ENCODE assay signal across 9 mouse cellular contexts in the genomic region with DNA sequence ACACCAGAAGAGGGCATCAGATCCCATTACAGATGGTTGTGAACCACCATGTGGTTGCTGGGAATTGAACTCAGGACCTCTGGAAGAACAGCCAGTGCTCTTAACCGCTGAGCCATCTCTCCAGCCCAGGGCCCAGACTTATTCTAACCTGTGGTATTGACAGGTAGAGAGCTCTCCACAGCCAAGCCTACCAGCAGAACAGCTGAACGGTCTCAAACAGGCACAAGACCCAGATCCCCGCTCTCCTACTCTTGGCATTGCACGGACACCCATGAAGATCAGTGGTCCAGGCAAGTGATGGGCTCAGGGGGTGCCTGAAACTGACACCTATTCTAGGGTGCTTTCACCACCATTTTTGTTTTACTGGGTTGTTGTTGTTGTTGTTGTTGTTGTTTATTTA. TPM values are rescaled to one million over a fixed set of nuclear protein-coding genes. Genes with fewer than 3 reads are reported as not detected.
DNase-seq lines count a peak whose midpoint lies in the region; ATAC-seq lines count a peak whose summit lies in the region.
"Not testable (repeated sequence)": the region's sequence is repeated elsewhere in the genome, so short reads cannot be mapped to it uniquely, and the experiment has no call there.
"Had no signal": no experiment of that assay in that cellular context is flagged by ENCODE, and none has a peak within 500 bp of the region (broad histone marks: within the 10 kb centered on the region; RNA-seq: fewer than 3 reads in every experiment).

No protein-coding gene starts in this region.

- 94% methylated on average over 4 of the region's 4 CpGs for WGBS in embryonic facial prominence, embryonic 14.5 days
- 93% methylated on average over 4 of the region's 4 CpGs for WGBS in heart, embryonic 10.5 days
- WGBS in hindbrain, embryonic 12.5 days: 98% methylated on average over 4 of the region's 4 CpGs
- 97% methylated on average over 4 of the region's 4 CpGs for WGBS in kidney, embryonic 15.5 days
- WGBS in liver, embryonic 11.5 days: 97% methylated on average over 4 of the region's 4 CpGs
- 94% methylated on average over 4 of the region's 4 CpGs for WGBS in macrophage (ENCODE audit: missing documents)
- 95% methylated on average over 4 of the region's 4 CpGs for WGBS in neural tube, embryonic 13.5 days

- peak overlapping the region; percentile 81 for H3K4me2 ChIP-seq in embryonic facial prominence, embryonic 14.5 days (ENCODE audit: low read depth, low read length)
- peak overlapping the region; percentile 72 for H3K4me2 ChIP-seq in hindbrain, embryonic 12.5 days (replicated peaks)
- peak overlapping the region; percentile 90 for H3K4me2 ChIP-seq in kidney, embryonic 15.5 days
- H3K4me2 ChIP-seq in liver, embryonic 11.5 days: peak overlapping the region; percentile 81
- H3K4me2 ChIP-seq in neural tube, embryonic 13.5 days: peak overlapping the region; percentile 61; the same call in 1 of the 2 replicates

- not testable (repeated sequence) for ATAC-seq in embryonic facial prominence, embryonic 14.5 days (ENCODE audit: low read depth); hindbrain, embryonic 12.5 days (ENCODE audit: low FRiP score); kidney, embryonic 15.5 days (replicated peaks; ENCODE audit: low FRiP score); liver, embryonic 11.5 days (replicated peaks; ENCODE audit: low FRiP score); neural tube, embryonic 13.5 days (ENCODE audit: low read depth)

- H3K9ac ChIP-seq in embryonic facial prominence, embryonic 14.5 days (ENCODE audit: low read depth, low read length); kidney, embryonic 15.5 days; neural tube, embryonic 13.5 days: not testable (repeated sequence)
- peak overlapping the region; percentile 67; the same call in 1 of the 2 replicates for H3K9ac ChIP-seq in hindbrain, embryonic 12.5 days
- peak overlapping the region; percentile 26; the same call in 1 of the 2 replicates for H3K9ac ChIP-seq in liver, embryonic 11.5 days (ENCODE audit: low read depth, low read length)

- peaks cover 24% of the 10 kb centered on the region for H3K36me3 ChIP-seq in embryonic facial prominence, embryonic 14.5 days (ENCODE audit: control insufficient read depth, insufficient read depth, low read length)
- H3K36me3 ChIP-seq in heart, embryonic 10.5 days: peaks cover 46% of the 10 kb centered on the region
- H3K36me3 ChIP-seq in hindbrain, embryonic 12.5 days: peaks cover 22% of the 10 kb centered on the region
- H3K36me3 ChIP-seq in kidney, embryonic 15.5 days: peaks cover 47% of the 10 kb centered on the region
- H3K36me3 ChIP-seq in liver, embryonic 11.5 days (ENCODE audit: control insufficient read depth, insufficient read depth, low read length): peaks cover 13% of the 10 kb centered on the region
- not testable (repeated sequence) for H3K36me3 ChIP-seq in macrophage (ENCODE audit: inconsistent target)
- H3K36me3 ChIP-seq in neural tube, embryonic 13.5 days: peaks cover 17% of the 10 kb centered on the region

- H3K27me3 ChIP-seq in embryonic facial prominence, embryonic 14.5 days (replicated peaks; ENCODE audit: control insufficient read depth, insufficient read depth, low read length); heart, embryonic 10.5 days (ENCODE audit: insufficient read depth, poor library complexity, severe bottlenecking); hindbrain, embryonic 12.5 days; kidney, embryonic 15.5 days; liver, embryonic 11.5 days (replicated peaks; ENCODE audit: control insufficient read depth, insufficient read depth, low read length); neural tube, embryonic 13.5 days: not testable (repeated sequence)

- H3K9me3 ChIP-seq in embryonic facial prominence, embryonic 14.5 days (ENCODE audit: control insufficient read depth, low read length); heart, embryonic 10.5 days; hindbrain, embryonic 12.5 days (replicated peaks); kidney, embryonic 15.5 days (replicated peaks); liver, embryonic 11.5 days (ENCODE audit: control insufficient read depth, low read length); neural tube, embryonic 13.5 days: not testable (repeated sequence)

- H3K27ac ChIP-seq in embryonic facial prominence, embryonic 14.5 days (replicated peaks; ENCODE audit: low read depth, low read length); heart, embryonic 10.5 days; hindbrain, embryonic 12.5 days; kidney, embryonic 15.5 days; liver, embryonic 11.5 days (ENCODE audit: low read depth, low read length); neural tube, embryonic 13.5 days (replicated peaks): not testable (repeated sequence)
- H3K27ac ChIP-seq in macrophage: 0 out of 2 replicates have a peak overlapping the region, but pooled peaks have one; percentile 87

- peak overlapping the region; percentile 58; the same call in 1 of the 2 replicates for H3K4me3 ChIP-seq in embryonic facial prominence, embryonic 14.5 days (ENCODE audit: low read depth, low read length)
- H3K4me3 ChIP-seq in heart, embryonic 10.5 days: peak overlapping the region; percentile 68; the same call in 1 of the 2 replicates
- peak overlapping the region; percentile 44; the same call in 1 of the 2 replicates for H3K4me3 ChIP-seq in hindbrain, embryonic 12.5 days
- H3K4me3 ChIP-seq in kidney, embryonic 15.5 days (replicated peaks): peak overlapping the region; percentile 82
- H3K4me3 ChIP-seq in liver, embryonic 11.5 days (ENCODE audit: low read depth, low read length): peak overlapping the region; percentile 90
- peak overlapping the region; percentile 97 for H3K4me3 ChIP-seq in macrophage (ENCODE audit: inconsistent target)
- H3K4me3 ChIP-seq in neural tube, embryonic 13.5 days: not testable (repeated sequence)

- peaks cover 53% of the 10 kb centered on the region for H3K79me2 ChIP-seq in macrophage (ENCODE audit: inconsistent target)

- not testable (repeated sequence) for H3K4me1 ChIP-seq in embryonic facial prominence, embryonic 14.5 days (ENCODE audit: control insufficient read depth, insufficient read depth, low read length); liver, embryonic 11.5 days (replicated peaks; ENCODE audit: control insufficient read depth, insufficient read depth, low read length)
- H3K4me1 ChIP-seq in heart, embryonic 10.5 days: peaks cover 36% of the 10 kb centered on the region
- H3K4me1 ChIP-seq in hindbrain, embryonic 12.5 days: peaks cover 31% of the 10 kb centered on the region
- peaks cover 44% of the 10 kb centered on the region for H3K4me1 ChIP-seq in kidney, embryonic 15.5 days
- H3K4me1 ChIP-seq in neural tube, embryonic 13.5 days (replicated peaks): peaks cover 34% of the 10 kb centered on the region

- DNase-seq in R1 (ENCODE audit: low read depth, low spot score): peak; percentile 11
- not testable (repeated sequence) for DNase-seq in embryonic facial prominence, embryonic 14.5 days (ENCODE audit: low spot score); heart, embryonic 10.5 days (ENCODE audit: low spot score); liver, embryonic 11.5 days (ENCODE audit: low spot score)

RNA-seq across cellular contexts. Expression of gene Cdca3, which starts 1.9 kb away (rescaled TPM):
- 107 and 131 TPM in 2 replicates for polyA plus RNA-seq in embryonic facial prominence, embryonic 14.5 days (2014; fragmentation: Nextera tagmentation; extraction: Ambion mirVana)
- polyA plus RNA-seq in heart, embryonic 10.5 days (2016; fragmentation: Nextera tagmentation; extraction: Ambion mirVana): 150 and 179 TPM in 2 replicates
- 111 and 120 TPM in 2 replicates for polyA plus RNA-seq in hindbrain, embryonic 12.5 days (2016; fragmentation: Nextera tagmentation; extraction: Ambion mirVana)
- 178 and 185 TPM in 2 replicates for polyA plus RNA-seq in kidney, embryonic 15.5 days (2015; fragmentation: Nextera tagmentation; extraction: Ambion mirVana)
- polyA plus RNA-seq in liver, embryonic 11.5 days (2014; fragmentation: Nextera tagmentation; extraction: Ambion mirVana): 223 and 224 TPM in 2 replicates
- 10 to 100 TPM in 2 of 26 experiments, 1 to 10 TPM in 18, under 1 TPM in 6; 0.40 to 17.0 (median 2.5) TPM for total RNA-seq in macrophage (2018; cell fraction: chromatin; rRNA removed)
- 10 to 100 TPM in 2 of 26 experiments, 1 to 10 TPM in 24; 1.4 to 11.8 (median 3.6) TPM for total RNA-seq in macrophage (2018; cell fraction: cytosol; rRNA removed)
- 10 to 100 TPM in 1 of 26 experiments, 1 to 10 TPM in 23, under 1 TPM in 2; 0.63 to 19.1 (median 3.1) TPM for total RNA-seq in macrophage (2018; cell fraction: nucleus; rRNA removed)
- polyA plus RNA-seq in macrophage (2018): 3.2 to 22.0 TPM (median 8.6 TPM) in 3 replicates
- polyA plus RNA-seq in neural tube, embryonic 13.5 days (2015; fragmentation: Nextera tagmentation; extraction: Ambion mirVana): 26.6 and 33.2 TPM in 2 replicates

RNA-seq across cellular contexts. Expression of gene Usp5, which starts 1.9 kb away (rescaled TPM):
- 110 and 131 TPM in 2 replicates for polyA plus RNA-seq in embryonic facial prominence, embryonic 14.5 days (2014; fragmentation: Nextera tagmentation; extraction: Ambion mirVana)
- polyA plus RNA-seq in heart, embryonic 10.5 days (2016; fragmentation: Nextera tagmentation; extraction: Ambion mirVana): 145 and 151 TPM in 2 replicates
- 200 and 202 TPM in 2 replicates for polyA plus RNA-seq in hindbrain, embryonic 12.5 days (2016; fragmentation: Nextera tagmentation; extraction: Ambion mirVana)
- 149 and 175 TPM in 2 replicates for polyA plus RNA-seq in kidney, embryonic 15.5 days (2015; fragmentation: Nextera tagmentation; extraction: Ambion mirVana)
- 115 and 118 TPM in 2 replicates for polyA plus RNA-seq in liver, embryonic 11.5 days (2014; fragmentation: Nextera tagmentation; extraction: Ambion mirVana)
- total RNA-seq in macrophage (2018; cell fraction: chromatin; rRNA removed): 100 to 1,000 TPM in 20 of 26 experiments, 10 to 100 TPM in 6; 66.7 to 281 (median 189) TPM
- total RNA-seq in macrophage (2018; cell fraction: cytosol; rRNA removed): 10 to 100 TPM; 48.4 to 91.4 (median 73.8) TPM
- total RNA-seq in macrophage (2018; cell fraction: nucleus; rRNA removed): 100 to 1,000 TPM in 14 of 26 experiments, 10 to 100 TPM in 12; 56.7 to 205 (median 107) TPM
- polyA plus RNA-seq in macrophage (2018): 61.4 to 91.7 TPM (median 71.1 TPM) in 3 replicates
- polyA plus RNA-seq in neural tube, embryonic 13.5 days (2015; fragmentation: Nextera tagmentation; extraction: Ambion mirVana): 176 and 178 TPM in 2 replicates

RNA-seq across cellular contexts. Expression of gene Gnb3, which starts 8.9 kb away (rescaled TPM):
- polyA plus RNA-seq in embryonic facial prominence, embryonic 14.5 days (2014; fragmentation: Nextera tagmentation; extraction: Ambion mirVana): 2.9 and 3.5 TPM in 2 replicates
- polyA plus RNA-seq in heart, embryonic 10.5 days (2016; fragmentation: Nextera tagmentation; extraction: Ambion mirVana): 2.4 and 5.2 TPM in 2 replicates
- 0.52 and 0.92 TPM in 2 replicates for polyA plus RNA-seq in hindbrain, embryonic 12.5 days (2016; fragmentation: Nextera tagmentation; extraction: Ambion mirVana)
- polyA plus RNA-seq in kidney, embryonic 15.5 days (2015; fragmentation: Nextera tagmentation; extraction: Ambion mirVana): 1.1 and 2.9 TPM in 2 replicates
- 0.29 and 0.74 TPM in 2 replicates for polyA plus RNA-seq in liver, embryonic 11.5 days (2014; fragmentation: Nextera tagmentation; extraction: Ambion mirVana)
- 10 to 100 TPM in 1 of 26 experiments, 1 to 10 TPM in 16, under 1 TPM in 6, not detected in 3; 0.50 to 10.1 (median 2.0) TPM for total RNA-seq in macrophage (2018; cell fraction: chromatin; rRNA removed)
- total RNA-seq in macrophage (2018; cell fraction: cytosol; rRNA removed): under 1 TPM in 10 of 26 experiments, not detected in 16; 0.09 to 0.48 (median 0.13) TPM
- 1 to 10 TPM in 18 of 26 experiments, under 1 TPM in 7, not detected in 1; 0.26 to 8.7 (median 1.4) TPM for total RNA-seq in macrophage (2018; cell fraction: nucleus; rRNA removed)
- polyA plus RNA-seq in macrophage (2018): 0.27 TPM in 1 of 3 replicates, not detected in the others
- 0.44 and 0.93 TPM in 2 replicates for polyA plus RNA-seq in neural tube, embryonic 13.5 days (2015; fragmentation: Nextera tagmentation; extraction: Ambion mirVana)
- total RNA-seq: megakaryocyte-erythroid progenitor cell, adult 5-6 weeks had no signal

RNA-seq across cellular contexts. Expression of gene Tpi1, which starts 17.1 kb away (rescaled TPM):
- polyA plus RNA-seq in embryonic facial prominence, embryonic 14.5 days (2014; fragmentation: Nextera tagmentation; extraction: Ambion mirVana): 861 and 874 TPM in 2 replicates
- 1,456 and 1,625 TPM in 2 replicates for polyA plus RNA-seq in heart, embryonic 10.5 days (2016; fragmentation: Nextera tagmentation; extraction: Ambion mirVana)
- polyA plus RNA-seq in hindbrain, embryonic 12.5 days (2016; fragmentation: Nextera tagmentation; extraction: Ambion mirVana): 481 and 483 TPM in 2 replicates
- polyA plus RNA-seq in kidney, embryonic 15.5 days (2015; fragmentation: Nextera tagmentation; extraction: Ambion mirVana): 717 and 755 TPM in 2 replicates
- polyA plus RNA-seq in liver, embryonic 11.5 days (2014; fragmentation: Nextera tagmentation; extraction: Ambion mirVana): 1,267 and 1,294 TPM in 2 replicates
- 100 to 1,000 TPM in 1 of 26 experiments, 10 to 100 TPM in 25; 11.1 to 110 (median 37.3) TPM for total RNA-seq in macrophage (2018; cell fraction: chromatin; rRNA removed)
- total RNA-seq in macrophage (2018; cell fraction: cytosol; rRNA removed): 100 to 1,000 TPM; 189 to 306 (median 240) TPM
- total RNA-seq in macrophage (2018; cell fraction: nucleus; rRNA removed): 100 to 1,000 TPM in 2 of 26 experiments, 10 to 100 TPM in 24; 37.9 to 113 (median 59.9) TPM
- 195 to 347 TPM (median 203 TPM) in 3 replicates for polyA plus RNA-seq in macrophage (2018)
- polyA plus RNA-seq in neural tube, embryonic 13.5 days (2015; fragmentation: Nextera tagmentation; extraction: Ambion mirVana): 385 and 391 TPM in 2 replicates

RNA-seq across cellular contexts. Expression of gene Spsb2, which starts 22.7 kb away (rescaled TPM):
- 9.1 and 10.0 TPM in 2 replicates for polyA plus RNA-seq in embryonic facial prominence, embryonic 14.5 days (2014; fragmentation: Nextera tagmentation; extraction: Ambion mirVana)
- polyA plus RNA-seq in heart, embryonic 10.5 days (2016; fragmentation: Nextera tagmentation; extraction: Ambion mirVana): 8.5 and 9.3 TPM in 2 replicates
- polyA plus RNA-seq in hindbrain, embryonic 12.5 days (2016; fragmentation: Nextera tagmentation; extraction: Ambion mirVana): 8.7 and 9.2 TPM in 2 replicates
- 15.3 and 18.2 TPM in 2 replicates for polyA plus RNA-seq in kidney, embryonic 15.5 days (2015; fragmentation: Nextera tagmentation; extraction: Ambion mirVana)
- 9.5 and 10.4 TPM in 2 replicates for polyA plus RNA-seq in liver, embryonic 11.5 days (2014; fragmentation: Nextera tagmentation; extraction: Ambion mirVana)
- 10 to 100 TPM in 16 of 26 experiments, 1 to 10 TPM in 10; 3.8 to 57.7 (median 13.4) TPM for total RNA-seq in macrophage (2018; cell fraction: chromatin; rRNA removed)
- total RNA-seq in macrophage (2018; cell fraction: cytosol; rRNA removed): 10 to 100 TPM; 13.6 to 65.5 (median 43.0) TPM
- 10 to 100 TPM in 24 of 26 experiments, 1 to 10 TPM in 2; 7.9 to 47.7 (median 21.7) TPM for total RNA-seq in macrophage (2018; cell fraction: nucleus; rRNA removed)
- polyA plus RNA-seq in macrophage (2018): 24.2 to 48.9 TPM (median 43.2 TPM) in 3 replicates
- polyA plus RNA-seq in neural tube, embryonic 13.5 days (2015; fragmentation: Nextera tagmentation; extraction: Ambion mirVana): 4.7 and 8.5 TPM in 2 replicates
